Mouse (Mus musculus) hindbrain, postnatal 0 days (tissue): ENCODE results near the gene Dixdc1. TPM values are rescaled to one million over a fixed set of nuclear protein-coding genes. Genes with fewer than 3 reads are reported as not detected.

Experiments
- ATAC-seq: fragments of 200-750 bp; cut with Nextera tagmentation; 2 replicates; pipeline ENCODE4 v1.8.0; 2017; ENCODE audit warnings: mild to moderate bottlenecking, moderate TSS enrichment, moderate library complexity
- DNase-seq: peaks from one replicate; pipeline ENCODE4 v3.0.0-alpha.2; 2015; ENCODE audit warnings: low spot score
- H3K27ac ChIP-seq: fragments of 300-500 bp; sonication (generic); 2 replicates; pipeline ENCODE4 v1.5.1; 2014; ENCODE audit warnings: mild to moderate bottlenecking
- H3K27me3 ChIP-seq: fragments of 300-500 bp; sonication (generic); 2 replicates; pipeline ENCODE4 v1.6.1; 2014; ENCODE audit warnings: low read length, mixed read lengths; ENCODE audit not compliant: insufficient read depth
- H3K36me3 ChIP-seq: fragments of 300-500 bp; sonication (generic); 2 replicates; pipeline ENCODE4 v1.6.1; 2014; ENCODE audit warnings: low read length, mixed read lengths; ENCODE audit not compliant: insufficient read depth
- H3K4me1 ChIP-seq: fragments of 300-500 bp; sonication (generic); 2 replicates; pipeline ENCODE4 v1.6.1; 2014; ENCODE audit warnings: antibody characterized with exemption, low read length, mixed read lengths; ENCODE audit not compliant: insufficient read depth
- H3K4me2 ChIP-seq: fragments of 300-500 bp; sonication (generic); 2 replicates; pipeline ENCODE4 v1.6.1; 2014; ENCODE audit warnings: low read depth, mild to moderate bottlenecking, low read length, moderate library complexity, mixed read lengths
- H3K4me3 ChIP-seq: fragments of 300-500 bp; sonication (generic); 2 replicates; pipeline ENCODE4 v1.5.1; 2014; ENCODE audit warnings: low read length
- H3K9ac ChIP-seq: fragments of 300-500 bp; sonication (generic); replicated peaks from 2 replicates; pipeline ENCODE4 v1.6.1; 2014; ENCODE audit warnings: mild to moderate bottlenecking, low read length, moderate library complexity, mixed read lengths
- H3K9me3 ChIP-seq: fragments of 300-500 bp; sonication (generic); 2 replicates; pipeline ENCODE4 v1.6.1; 2016; ENCODE audit warnings: low read length, mixed read lengths
- CTCF ChIP-seq: IDR thresholded peaks from 2 replicates; pipeline ENCODE4 v1.5.1; 2016; ENCODE audit warnings: antibody characterized with exemption, control low read depth, low read depth
- WGBS: fragments of 180-500 bp; shearing (Covaris S2); extraction: QIAGEN DNeasy Blood & Tissue Kit; methylation state at CpG from one replicate; pipeline ENCODE4 v1.1.7; 2014; 5-methylcytosine and 5-hydroxymethylcytosine counted together
- polyA plus RNA-seq: library from polyadenylated mRNA; unstranded; fragments of >200 nt; fragmentation: Nextera tagmentation; extraction: Ambion mirVana; gene quantifications from 2 replicates; pipeline ENCODE4 v1.2.1, GENCODE M21; 2015
- total RNA-seq: library from RNA; depleted of rRNA; stranded (reverse); fragments of >200 nt; gene quantifications from 2 replicates; pipeline ENCODE4 v1.2.3, GENCODE M21; 2014

Dixdc1 gene
- total and polyA plus RNA-seq, 2 experiments from 2014 or later, result 24.4 to 40.3 TPM

- peaks cover 9% of the 10 kb centered on the region for H3K4me1 ChIP-seq
- H3K9ac ChIP-seq, result no peak overlapping the region
- no peak overlapping the region for H3K27ac ChIP-seq
- H3K9me3 ChIP-seq, result no peaks in the 10 kb centered on the region
- DNase-seq (no peak), ATAC-seq (no peak)
- peak overlapping the region; percentile 16; the same call in 1 of the 2 replicates for H3K4me2 ChIP-seq
- no peak overlapping the region for H3K4me3 ChIP-seq
- 61% methylated on average over 7 of the region's 7 CpGs for whole genome bisulfite sequencing
- no peak for TF ChIP-seq CTCF
- H3K27me3 ChIP-seq, result no peaks in the 10 kb centered on the region
- H3K36me3 ChIP-seq, result no peaks in the 10 kb centered on the region
These were observed 14.6 kb upstream of the Dixdc1 start for GRCm38 (mm10) chr9:50753947-50754346.

GRCm38 (mm10) chr9:50752784-50753615 lies 13.7 kb upstream of the Dixdc1 start:
- ATAC-seq, result peak; percentile 83
- no peak for TF ChIP-seq CTCF
- peak overlapping the region; percentile 16 for H3K4me2 ChIP-seq

GRCm38 (mm10) chr9:50752054-50752602 lies 12.8 kb upstream of the Dixdc1 start, which contains the start of gene Hspb2:
TSS of gene Hspb2 (minus strand) at chr9:50752354.
- Histone ChIP-seq H3K27ac (peak within 1 kb of the TSS; percentile 26; the same call in 1 of the 2 replicates), H3K4me1 (peaks cover 9% of the 10 kb centered on the region), H3K4me2 (peak within 1 kb of the TSS; percentile 16; the same call in 1 of the 2 replicates), H3K36me3 (no peaks in the 10 kb centered on the region), H3K4me3 (no peak within 1 kb of the TSS), H3K27me3 (no peaks in the 10 kb centered on the region), H3K9me3 (no peaks in the 10 kb centered on the region), H3K9ac (no peak within 1 kb of the TSS; the same call in 1 of the 2 replicates)
- no peak for TF ChIP-seq CTCF
- WGBS, result 50% methylated on average over 14 of the region's 14 CpGs
- ATAC-seq, result peak; percentile 51; the same call in 1 of the 2 replicates
- DNase-seq, result no peak

More at GRCm38 (mm10) chr9:50752784-50753615, 13.7 kb upstream of the Dixdc1 start:
- no peaks in the 10 kb centered on the region for H3K27me3 ChIP-seq
- 64% methylated on average over 17 of the region's 17 CpGs for WGBS
- no peaks in the 10 kb centered on the region for H3K9me3 ChIP-seq
- no peak overlapping the region for H3K27ac ChIP-seq
- DNase-seq, result peak; percentile 62
- H3K36me3 ChIP-seq, result no peaks in the 10 kb centered on the region
- H3K9ac ChIP-seq, result no peak overlapping the region; the same call in 1 of the 2 replicates
- H3K4me1 ChIP-seq, result peaks cover 9% of the 10 kb centered on the region
- H3K4me3 ChIP-seq, result no peak overlapping the region

- H3K4me2 ChIP-seq, result no peak within 1 kb of the TSS
- no peaks in the 10 kb centered on the region for H3K36me3 ChIP-seq
- no peaks in the 10 kb centered on the region for H3K9me3 ChIP-seq
- H3K27ac ChIP-seq, result peak within 1 kb of the TSS; percentile 26; the same call in 1 of the 2 replicates
- peaks cover 11% of the 10 kb centered on the region for H3K4me1 ChIP-seq
- DNase-seq (no peak), ATAC-seq (no peak)
- 74% methylated on average over 22 of the region's 22 CpGs for WGBS
- H3K4me3 ChIP-seq, result no peak within 1 kb of the TSS
- no peaks in the 10 kb centered on the region for H3K27me3 ChIP-seq
- H3K9ac ChIP-seq, result no peak within 1 kb of the TSS
- no peak for TF ChIP-seq CTCF
These were observed 12.0 kb upstream of the Dixdc1 start, which contains the start of gene Cryab for GRCm38 (mm10) chr9:50751323-50751722. TSS of gene Cryab (plus strand) at chr9:50751325.

- H3K36me3 ChIP-seq, result no peaks in the 10 kb centered on the region
- DNase-seq (no peak), ATAC-seq (no peak)
- TF ChIP-seq CTCF, result no peak
- no peak overlapping the region for H3K9ac ChIP-seq
- H3K9me3 ChIP-seq, result no peaks in the 10 kb centered on the region
- H3K4me3 ChIP-seq, result no peak overlapping the region
- H3K4me2 ChIP-seq, result no peak overlapping the region
- WGBS, result 49% methylated on average over 6 of the region's 6 CpGs
- peaks cover 16% of the 10 kb centered on the region for H3K4me1 ChIP-seq
- no peaks in the 10 kb centered on the region for H3K27me3 ChIP-seq
- no peak overlapping the region for H3K27ac ChIP-seq
These were observed 11.4 kb upstream of the Dixdc1 start for GRCm38 (mm10) chr9:50750706-50751105.

- Histone ChIP-seq H3K27me3 (no peaks in the 10 kb centered on the region), H3K36me3 (no peaks in the 10 kb centered on the region), H3K4me1 (peaks cover 6% of the 10 kb centered on the region; the same call in 1 of the 2 replicates), H3K27ac (no peak within 1 kb of the TSS), H3K4me2 (peak within 1 kb of the TSS; percentile 58), H3K9me3 (no peaks in the 10 kb centered on the region), H3K9ac (peak within 1 kb of the TSS; percentile 31; the same call in 1 of the 2 replicates), H3K4me3 (peak within 1 kb of the TSS; percentile 34)
- DNase-seq (peak; percentile 52), ATAC-seq (no peak)
- WGBS, result 4% methylated on average over 19 of the region's 19 CpGs
- TF ChIP-seq CTCF, result peak; percentile 32; the same call in 1 of the 2 replicates
These were observed 6.9 kb upstream of the Dixdc1 start, which contains the start of gene 2310030G06Rik for GRCm38 (mm10) chr9:50746214-50746677. TSS of gene 2310030G06Rik (minus strand) at chr9:50746536.
